Mouse (Mus musculus) midbrain, embryonic 11.5 days (tissue): ENCODE data around the gene Sap30bp. TPM values are rescaled to one million over a fixed set of nuclear protein-coding genes. Genes with fewer than 3 reads are reported as not detected.

Experiments
- ATAC-seq: fragments of 200-750 bp; cut with Nextera tagmentation; 2 replicates; pipeline ENCODE4 v1.8.0; 2017; ENCODE audit warnings: moderate TSS enrichment, moderate library complexity; ENCODE audit not compliant: low FRiP score
- DNase-seq: peaks from one replicate; pipeline ENCODE4 v3.0.0; 2015; ENCODE audit warnings: low spot score; ENCODE audit errors: missing footprints
- H3K27ac ChIP-seq: fragments of 300-500 bp; sonication (generic); 2 replicates; pipeline ENCODE4 v1.5.1; 2014; ENCODE audit warnings: low read depth, low read length
- H3K27me3 ChIP-seq: fragments of 300-500 bp; sonication (generic); 2 replicates; pipeline ENCODE4 v1.6.1; 2014; ENCODE audit warnings: mild to moderate bottlenecking, low read length, moderate library complexity, mixed read lengths; ENCODE audit not compliant: control insufficient read depth, insufficient read depth
- H3K36me3 ChIP-seq: fragments of 300-500 bp; sonication (generic); 2 replicates; pipeline ENCODE4 v1.6.1; 2014; ENCODE audit warnings: mild to moderate bottlenecking, low read length, moderate library complexity, mixed read lengths; ENCODE audit not compliant: control insufficient read depth, insufficient read depth
- H3K4me1 ChIP-seq: fragments of 300-500 bp; sonication (generic); 2 replicates; pipeline ENCODE4 v1.6.1; 2014; ENCODE audit warnings: low read length; ENCODE audit not compliant: control insufficient read depth, insufficient read depth
- H3K4me2 ChIP-seq: fragments of 300-500 bp; sonication (generic); 2 replicates; pipeline ENCODE4 v1.6.1; 2014; ENCODE audit warnings: mild to moderate bottlenecking, moderate library complexity
- H3K4me3 ChIP-seq: fragments of 300-500 bp; sonication (generic); 2 replicates; pipeline ENCODE4 v1.5.1; 2014; ENCODE audit warnings: low read depth, low read length
- H3K9ac ChIP-seq: fragments of 300-500 bp; sonication (generic); 2 replicates; pipeline ENCODE4 v1.6.1; 2014; ENCODE audit warnings: low read length
- H3K9me3 ChIP-seq: fragments of 300-500 bp; sonication (generic); 2 replicates; pipeline ENCODE4 v1.6.1; 2016; ENCODE audit warnings: low read length; ENCODE audit not compliant: control insufficient read depth
- WGBS: fragments of 180-500 bp; shearing (Covaris S2); extraction: QIAGEN DNeasy Blood & Tissue Kit; methylation state at CpG from one replicate; pipeline ENCODE4 v1.1.7; 2014; 5-methylcytosine and 5-hydroxymethylcytosine counted together
- polyA plus RNA-seq: library from polyadenylated mRNA; unstranded; fragments of >200 nt; fragmentation: Nextera tagmentation; extraction: Ambion mirVana; gene quantifications from 2 replicates; pipeline ENCODE4 v1.2.1, GENCODE M21; 2014

Sap30bp gene
- polyA plus RNA-seq, 1 experiment from 2014 or later = 61.5 TPM

- Histone ChIP-seq H3K9ac (no peak overlapping the region), H3K4me2 (no peak overlapping the region), H3K4me1 (peaks cover 15% of the 10 kb centered on the region), H3K36me3 (0 out of 2 replicates have a peak, but pooled peaks cover 5% of the 10 kb centered on the region), H3K27ac (no peak overlapping the region), H3K9me3 (no peaks in the 10 kb centered on the region), H3K27me3 (no peaks in the 10 kb centered on the region), H3K4me3 (no peak overlapping the region)
- DNase-seq (no peak), ATAC-seq (no peak)
- 93% methylated on average over 7 of the region's 7 CpGs for WGBS
Observed at GRCm38 (mm10) chr11:115898446-115898845, 34.6 kb upstream of the Sap30bp start.

- H3K4me2 ChIP-seq = no peak overlapping the region
- no peak overlapping the region for H3K4me3 ChIP-seq
- H3K36me3 ChIP-seq = 0 out of 2 replicates have a peak, but pooled peaks cover 5% of the 10 kb centered on the region
- no peaks in the 10 kb centered on the region for H3K9me3 ChIP-seq
- no peak overlapping the region for H3K27ac ChIP-seq
- 25% methylated on average over 4 of the region's 4 CpGs for WGBS
- ATAC-seq = no peak
- no peak overlapping the region for H3K9ac ChIP-seq
- DNase-seq = peak; percentile 93
- no peaks in the 10 kb centered on the region for H3K27me3 ChIP-seq
- H3K4me1 ChIP-seq = peaks cover 15% of the 10 kb centered on the region
Observed at GRCm38 (mm10) chr11:115898886-115899285, 34.2 kb upstream of the Sap30bp start.

GRCm38 (mm10) chr11:115899486-115900266 is 33.4 kb upstream of the Sap30bp start, which contains the start of gene Smim5:
Smim5 (plus strand) TSS chr11:115899966.
- DNase-seq = peak; percentile 92
- Histone ChIP-seq H3K4me3 (no peak within 1 kb of the TSS), H3K4me1 (peaks cover 15% of the 10 kb centered on the region), H3K27me3 (no peaks in the 10 kb centered on the region), H3K4me2 (no peak within 1 kb of the TSS; the same call in 1 of the 2 replicates), H3K9ac (peak within 1 kb of the TSS; percentile 34; the same call in 1 of the 2 replicates), H3K27ac (no peak within 1 kb of the TSS), H3K36me3 (0 out of 2 replicates have a peak, but pooled peaks cover 3% of the 10 kb centered on the region), H3K9me3 (no peaks in the 10 kb centered on the region)
- ATAC-seq = peak; percentile 59; the same call in 1 of the 2 replicates
- WGBS = 30% methylated on average over 16 of the region's 16 CpGs

- no peaks in the 10 kb centered on the region for H3K27me3 ChIP-seq
- WGBS = 76% methylated on average over 8 of the region's 8 CpGs
- H3K27ac ChIP-seq = no peak overlapping the region
- no peak for ATAC-seq
- no peak overlapping the region for H3K4me3 ChIP-seq
- peak overlapping the region; percentile 34; the same call in 1 of the 2 replicates for H3K9ac ChIP-seq
- DNase-seq = no peak
- no peaks in the 10 kb centered on the region for H3K9me3 ChIP-seq
- no peak overlapping the region; the same call in 1 of the 2 replicates for H3K4me2 ChIP-seq
- peaks cover 17% of the 10 kb centered on the region for H3K4me1 ChIP-seq
- H3K36me3 ChIP-seq = no peaks in the 10 kb centered on the region
Observed at GRCm38 (mm10) chr11:115900561-115901337, 32.3 kb upstream of the Sap30bp start.

DNA sequence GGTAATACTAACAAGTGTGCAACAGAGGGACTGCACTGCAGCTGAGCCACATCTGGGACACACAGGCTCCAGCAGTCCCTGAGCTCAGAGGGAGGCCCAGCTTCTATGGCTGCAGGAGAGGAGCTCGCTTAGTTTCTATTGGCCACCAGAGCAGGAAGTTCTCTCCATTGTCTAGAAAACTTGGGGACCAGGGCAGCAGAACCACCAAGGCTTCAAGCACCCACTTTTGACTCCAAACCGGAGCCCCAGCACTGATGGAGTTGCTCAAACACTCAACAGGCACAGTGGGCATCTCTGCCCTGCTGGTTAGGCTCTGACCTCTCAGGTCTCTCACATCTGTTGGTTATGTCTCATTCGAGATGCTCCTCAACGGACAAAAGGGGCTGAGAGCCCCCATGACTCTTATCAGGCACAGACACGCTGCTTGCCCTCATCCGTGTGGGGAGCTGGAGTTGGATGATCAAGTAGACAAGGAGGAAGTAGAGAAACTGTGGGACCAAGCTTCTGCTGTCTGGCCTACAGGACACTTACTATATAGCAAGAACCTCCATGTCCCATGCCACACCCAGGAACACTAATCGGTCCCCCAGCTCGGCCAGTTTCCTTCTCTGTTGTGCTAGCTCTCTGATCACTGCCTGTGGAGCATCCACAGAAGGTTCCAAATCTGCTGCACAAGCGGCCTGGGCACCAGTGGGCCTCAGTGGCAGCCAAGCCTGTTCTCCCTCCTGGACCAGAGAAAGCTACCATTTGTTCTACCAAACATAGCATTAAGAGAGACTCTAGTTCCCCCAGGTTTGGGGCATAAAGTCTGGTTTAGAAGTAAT is 31.5 kb upstream of the Sap30bp start:
- ATAC-seq (no peak), DNase-seq (peak; percentile 69)
- no peak overlapping the region for H3K9ac ChIP-seq
- no peak overlapping the region for H3K4me2 ChIP-seq
- WGBS = 85% methylated on average over 9 of the region's 9 CpGs
- H3K36me3 ChIP-seq = no peaks in the 10 kb centered on the region
- H3K27ac ChIP-seq = no peak overlapping the region; the same call in 1 of the 2 replicates
- H3K27me3 ChIP-seq = no peaks in the 10 kb centered on the region
- no peak overlapping the region for H3K4me3 ChIP-seq
- no peaks in the 10 kb centered on the region for H3K9me3 ChIP-seq
- peaks cover 20% of the 10 kb centered on the region for H3K4me1 ChIP-seq

DNA sequence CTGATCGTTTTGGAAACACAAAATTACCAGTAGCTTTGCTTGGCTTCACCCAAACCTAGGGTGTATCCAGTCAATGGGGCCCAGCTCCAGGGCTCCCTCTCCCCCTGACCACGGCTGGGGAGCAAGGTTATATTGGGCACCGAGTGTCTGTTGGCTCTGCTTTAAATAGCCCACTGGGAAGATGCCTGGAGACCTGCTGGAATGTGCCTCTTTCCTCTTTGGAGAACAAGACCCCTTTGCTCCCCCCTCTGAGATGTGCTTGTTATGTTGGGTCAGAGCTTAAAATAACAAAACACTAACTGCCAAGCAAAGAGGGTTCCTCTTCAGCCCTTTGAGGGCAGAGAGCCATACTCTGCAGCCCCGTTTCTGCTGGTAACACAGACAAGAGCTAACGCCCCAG is 30.9 kb upstream of the Sap30bp start:
- ATAC-seq = no peak

GRCm38 (mm10) chr11:115902831-115903230 is 30.3 kb upstream of the Sap30bp start:
- no peaks in the 10 kb centered on the region for H3K36me3 ChIP-seq
- no peak overlapping the region for H3K4me3 ChIP-seq
- H3K27me3 ChIP-seq = no peaks in the 10 kb centered on the region
- ATAC-seq = no peak
- H3K9me3 ChIP-seq = no peaks in the 10 kb centered on the region
- no peak overlapping the region for H3K9ac ChIP-seq
- 100% methylated on average over 1 of the region's 1 CpGs for WGBS
- H3K27ac ChIP-seq = no peak overlapping the region
- H3K4me2 ChIP-seq = no peak overlapping the region
- H3K4me1 ChIP-seq = peaks cover 20% of the 10 kb centered on the region
- DNase-seq = no peak

More for the DNA sequence above, 30.9 kb upstream of the Sap30bp start:
- H3K9me3 ChIP-seq = no peaks in the 10 kb centered on the region
- no peak overlapping the region for H3K4me2 ChIP-seq
- H3K4me1 ChIP-seq = peaks cover 20% of the 10 kb centered on the region
- H3K9ac ChIP-seq = no peak overlapping the region
- peak; percentile 26 for DNase-seq
- no peak overlapping the region; the same call in 1 of the 2 replicates for H3K27ac ChIP-seq
- 77% methylated on average over 5 of the region's 5 CpGs for WGBS
- no peak overlapping the region for H3K4me3 ChIP-seq
- no peaks in the 10 kb centered on the region for H3K36me3 ChIP-seq
- H3K27me3 ChIP-seq = no peaks in the 10 kb centered on the region

- no peaks in the 10 kb centered on the region for H3K27me3 ChIP-seq
- H3K4me2 ChIP-seq = no peak overlapping the region
- no peak overlapping the region for H3K9ac ChIP-seq
- H3K36me3 ChIP-seq = no peaks in the 10 kb centered on the region
- peak; percentile 77 for DNase-seq
- WGBS = 80% methylated on average over 11 of the region's 11 CpGs
- H3K4me3 ChIP-seq = no peak overlapping the region
- no peak for ATAC-seq
- no peak overlapping the region for H3K27ac ChIP-seq
- H3K9me3 ChIP-seq = no peaks in the 10 kb centered on the region
- peaks cover 20% of the 10 kb centered on the region for H3K4me1 ChIP-seq
Observed at GRCm38 (mm10) chr11:115903384-115904230, 29.5 kb upstream of the Sap30bp start.
